Mouse (Mus musculus) embryonic fibroblast, embryonic 13.5 days (primary cell): ENCODE results near the gene Ctdsp2. TPM values are rescaled to one million over a fixed set of nuclear protein-coding genes. Genes with fewer than 3 reads are reported as not detected.
A peak's percentile ranks its signal among the peaks of the same experiment; 100 is the strongest.

Source experiments
- H3K27ac ChIP-seq: 2 replicates; pipeline ENCODE4 v1.5.1; 2012; ENCODE audit warnings: low read length, control low read depth, inconsistent platforms; ENCODE audit not compliant: insufficient read depth
- H3K4me1 ChIP-seq: 2 replicates; pipeline ENCODE4 v1.6.1; 2011; ENCODE audit warnings: low read length; ENCODE audit not compliant: control insufficient read depth, insufficient read depth
- H3K4me3 ChIP-seq: 2 replicates; pipeline ENCODE4 v1.5.1; 2011; ENCODE audit warnings: mild to moderate bottlenecking, control low read depth, low read length; ENCODE audit not compliant: insufficient read depth
- CTCF ChIP-seq: IDR thresholded peaks from 2 replicates; pipeline ENCODE4 v1.5.1; 2011; ENCODE audit warnings: mild to moderate bottlenecking, control low read depth, low read length, moderate library complexity, borderline replicate concordance; ENCODE audit not compliant: insufficient read depth
- POLR2A ChIP-seq: IDR thresholded peaks from 2 replicates; pipeline ENCODE4 v1.6.1; 2011; ENCODE audit warnings: low read depth, mild to moderate bottlenecking, control low read depth, low read length, moderate library complexity
- polyA plus RNA-seq: library from polyadenylated mRNA; stranded (reverse); fragments of >200 nt; gene quantifications from 2 replicates; pipeline ENCODE4 v1.2.4, GENCODE M21; 2011; ENCODE audit warnings: low read depth; ENCODE audit not compliant: missing spikeins, insufficient read length

Gene Ctdsp2
- 152 and 208 TPM in 2 replicates for polyA plus RNA-seq

DNA sequence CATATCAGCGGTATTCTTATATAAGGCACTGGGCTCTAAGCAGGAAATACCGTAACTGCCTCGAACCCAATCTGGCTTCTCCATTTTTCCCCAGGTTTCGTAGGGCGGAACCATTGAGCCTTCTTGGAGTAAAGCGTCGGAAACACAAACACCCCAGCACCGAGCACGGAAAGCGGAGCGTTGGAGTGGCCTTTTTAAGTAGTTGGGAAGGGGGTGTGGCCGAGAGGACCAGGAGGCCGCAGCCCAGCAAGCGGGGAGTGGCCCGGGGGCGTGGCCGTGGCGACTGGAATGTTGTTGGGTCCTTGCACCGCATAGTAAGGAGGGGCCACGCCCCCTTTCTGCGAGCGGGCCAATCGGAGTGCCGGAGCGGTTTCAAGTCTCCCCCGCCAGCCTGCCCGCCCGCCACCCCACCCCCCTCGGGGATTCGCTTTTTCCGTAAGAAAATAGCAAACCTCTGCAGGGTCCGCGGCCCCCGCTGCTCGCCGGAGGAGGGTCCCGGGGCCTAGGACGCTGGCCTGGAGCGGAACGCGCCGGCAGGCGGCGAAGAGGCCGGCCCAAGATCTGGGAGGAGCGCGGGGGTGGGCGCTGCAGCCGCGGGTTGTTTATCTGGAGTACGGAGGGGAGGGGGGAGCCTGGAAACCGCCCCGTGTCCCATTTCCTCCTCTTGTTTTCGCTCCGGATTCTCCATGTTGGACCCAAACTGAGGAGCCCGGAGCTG, at the start of gene Ctdsp2:
Ctdsp2 (plus strand) TSS at position 441 of the 718 bp plus-strand sequence.
- TF ChIP-seq CTCF, result no peak
- TF ChIP-seq POLR2A, result peak; percentile 99
- H3K27ac ChIP-seq, result peak within 1 kb of the TSS; percentile 98
- H3K4me1 ChIP-seq, result peaks cover 13% of the 10 kb centered on the region
- peak within 1 kb of the TSS; percentile 91 for H3K4me3 ChIP-seq

GRCm38 (mm10) chr10:126928819-126929206, 49.7 kb upstream of the Ctdsp2 start:
- peak overlapping the region; percentile 99 for H3K27ac ChIP-seq
- H3K4me3 ChIP-seq, result no peak overlapping the region
- TF ChIP-seq CTCF (no peak), POLR2A (peak; percentile 84)
- H3K4me1 ChIP-seq, result peaks cover 18% of the 10 kb centered on the region

DNA sequence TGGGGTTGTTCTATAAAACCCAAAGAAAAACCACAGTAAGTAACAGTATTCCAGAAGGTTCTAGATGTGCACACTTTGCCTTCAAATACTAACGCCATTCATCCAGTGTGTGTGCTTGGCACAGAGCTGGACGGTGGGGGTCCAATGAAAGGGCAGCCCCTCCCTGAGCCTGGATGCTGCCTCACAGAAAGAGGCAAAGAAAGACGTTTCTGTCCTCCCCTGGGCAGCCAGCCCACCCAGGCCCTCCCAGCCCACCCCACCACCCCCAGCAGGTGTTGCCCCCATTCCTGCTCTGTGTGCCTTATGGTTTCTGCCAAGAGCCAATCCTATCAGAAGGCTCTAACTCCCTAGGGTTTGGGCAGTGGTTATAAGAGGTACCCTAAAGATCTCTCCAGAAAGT, 49.0 kb upstream of the Ctdsp2 start:
- peaks cover 18% of the 10 kb centered on the region for H3K4me1 ChIP-seq
- peak overlapping the region; percentile 99 for H3K27ac ChIP-seq

DNA sequence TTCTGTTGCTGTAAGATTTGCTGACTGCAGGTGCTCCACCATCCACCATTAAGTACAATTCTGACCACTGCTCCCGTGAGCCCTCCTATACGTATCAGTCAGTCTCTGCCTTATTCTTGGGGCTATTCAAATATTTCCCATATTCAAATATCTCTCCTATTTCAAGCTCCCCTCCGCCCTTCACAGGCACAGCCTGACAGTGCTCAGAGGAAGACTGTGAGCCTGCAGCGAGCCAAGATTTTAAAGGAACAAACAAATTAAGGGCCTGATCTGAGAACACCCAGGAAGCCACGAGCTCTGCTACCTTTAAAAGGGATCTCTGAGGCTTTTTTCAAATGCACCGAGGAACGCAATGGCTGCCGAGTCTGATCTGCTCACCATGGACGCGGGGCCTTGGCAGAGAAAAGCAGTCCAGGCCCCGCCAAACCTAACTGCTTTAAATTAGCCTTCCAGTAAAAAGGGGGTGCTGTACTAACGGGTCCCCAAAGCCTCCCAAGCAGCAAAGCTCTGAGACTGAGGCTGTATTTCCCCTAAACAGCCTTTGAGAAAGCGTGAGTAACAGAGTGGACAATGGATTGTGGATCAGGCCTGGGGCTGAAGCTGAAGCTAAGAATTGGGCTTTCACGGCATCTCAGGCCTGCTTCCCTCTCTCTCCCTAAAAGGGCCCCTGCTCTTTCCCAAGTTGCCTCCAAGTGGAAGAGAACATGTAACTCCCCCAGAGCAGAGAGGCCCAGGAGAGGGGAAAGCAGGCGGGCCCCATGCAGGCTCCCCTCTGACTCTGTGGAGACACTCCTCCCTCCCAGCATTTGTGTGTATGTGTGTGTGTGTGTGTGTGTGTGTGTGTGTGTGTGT, 48.0 kb upstream of the Ctdsp2 start:
- Histone ChIP-seq H3K4me3 (no peak overlapping the region), H3K4me1 (peaks cover 21% of the 10 kb centered on the region), H3K27ac (peak overlapping the region; percentile 99)
- TF ChIP-seq CTCF (no peak), POLR2A (peak; percentile 56; the same call in 1 of the 2 replicates)

More for the DNA sequence above, 49.0 kb upstream of the Ctdsp2 start:
- no peak for TF ChIP-seq POLR2A
- TF ChIP-seq CTCF, result no peak
- no peak overlapping the region for H3K4me3 ChIP-seq

- no peak for TF ChIP-seq CTCF
- TF ChIP-seq POLR2A, result no peak; the same call in 1 of the 2 replicates
- Histone ChIP-seq H3K4me1 (peaks cover 26% of the 10 kb centered on the region), H3K27ac (peak overlapping the region; percentile 99), H3K4me3 (no peak overlapping the region)
These were observed 47.3 kb upstream of the Ctdsp2 start for GRCm38 (mm10) chr10:126931123-126931759.

GRCm38 (mm10) chr10:126931760-126932139, 46.8 kb upstream of the Ctdsp2 start:
- no peak for TF ChIP-seq CTCF
- no peak; the same call in 1 of the 2 replicates for TF ChIP-seq POLR2A
- Histone ChIP-seq H3K4me1 (peaks cover 26% of the 10 kb centered on the region), H3K4me3 (no peak overlapping the region), H3K27ac (peak overlapping the region; percentile 99)

GRCm38 (mm10) chr10:126934561-126934960, 44.0 kb upstream of the Ctdsp2 start:
- TF ChIP-seq POLR2A (no peak), CTCF (no peak)
- Histone ChIP-seq H3K27ac (0 out of 2 replicates have a peak overlapping the region, but pooled peaks have one; percentile 2), H3K4me1 (peaks cover 15% of the 10 kb centered on the region), H3K4me3 (no peak overlapping the region)

DNA sequence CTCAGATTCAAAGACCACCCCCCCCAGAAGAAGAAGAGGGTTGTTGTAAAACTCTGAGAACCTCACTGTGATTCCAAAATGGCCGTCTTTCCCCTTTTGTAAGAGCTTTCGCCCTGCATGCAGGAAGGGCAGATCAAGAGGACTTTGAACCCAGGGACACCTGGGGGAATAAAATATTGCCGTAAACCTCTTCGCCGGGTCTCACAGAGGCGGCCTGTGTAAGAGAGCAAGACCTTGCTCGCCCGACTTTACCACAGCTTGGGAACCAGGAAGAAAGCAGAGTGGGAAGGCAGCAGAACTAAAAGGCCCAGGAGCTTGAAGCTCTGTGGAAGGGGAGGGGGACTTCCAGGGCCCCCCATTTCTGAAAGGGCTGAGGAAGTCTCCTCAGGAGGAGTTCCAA, 43.4 kb upstream of the Ctdsp2 start:
- peaks cover 15% of the 10 kb centered on the region for H3K4me1 ChIP-seq
- H3K4me3 ChIP-seq, result no peak overlapping the region
- TF ChIP-seq POLR2A, result no peak
- no peak for TF ChIP-seq CTCF
- H3K27ac ChIP-seq, result peak overlapping the region; percentile 80

- Histone ChIP-seq H3K4me1 (peaks cover 11% of the 10 kb centered on the region), H3K4me3 (no peak overlapping the region), H3K27ac (peak overlapping the region; percentile 80)
- no peak for TF ChIP-seq CTCF
- TF ChIP-seq POLR2A, result no peak
These were observed 42.7 kb upstream of the Ctdsp2 start for GRCm38 (mm10) chr10:126935556-126936381.
